Mouse (Mus musculus) lung, postnatal 0 days (tissue): ENCODE measurements around the gene Sdk1. TPM values are rescaled to one million over a fixed set of nuclear protein-coding genes. Genes with fewer than 3 reads are reported as not detected.

Experiments
- ATAC-seq: fragments of 200-750 bp; cut with Nextera tagmentation; 2 replicates; pipeline ENCODE4 v1.8.0; 2017; ENCODE audit warnings: moderate library complexity
- DNase-seq: peaks from one replicate; pipeline ENCODE4 v3.0.0-alpha.2; 2016; ENCODE audit warnings: low spot score
- H3K27ac ChIP-seq: fragments of 300-500 bp; sonication (generic); 2 replicates; pipeline ENCODE4 v1.5.1; 2014; ENCODE audit warnings: antibody characterized with exemption, mild to moderate bottlenecking, low read length, mixed read lengths
- H3K27me3 ChIP-seq: fragments of 300-500 bp; sonication (generic); replicated peaks from 2 replicates; pipeline ENCODE4 v1.6.1; 2014; ENCODE audit warnings: low read length, mixed read lengths; ENCODE audit not compliant: insufficient read depth
- H3K36me3 ChIP-seq: fragments of 300-500 bp; sonication (generic); 2 replicates; pipeline ENCODE4 v1.6.1; 2014; ENCODE audit warnings: low read length, mixed read lengths; ENCODE audit not compliant: insufficient read depth
- H3K4me1 ChIP-seq: fragments of 300-500 bp; sonication (generic); 2 replicates; pipeline ENCODE4 v1.6.1; 2014; ENCODE audit warnings: antibody characterized with exemption, low read depth, low read length, mixed read lengths; ENCODE audit not compliant: insufficient read depth
- H3K4me2 ChIP-seq: fragments of 300-500 bp; sonication (generic); replicated peaks from 2 replicates; pipeline ENCODE4 v1.6.1; 2014; ENCODE audit warnings: low read depth, mild to moderate bottlenecking, low read length, moderate library complexity, mixed read lengths
- H3K4me3 ChIP-seq: fragments of 300-500 bp; sonication (generic); 2 replicates; pipeline ENCODE4 v1.5.1; 2014; ENCODE audit warnings: low read depth, low read length
- H3K9ac ChIP-seq: fragments of 300-500 bp; sonication (generic); replicated peaks from 2 replicates; pipeline ENCODE4 v1.6.1; 2014; ENCODE audit warnings: low read depth, mild to moderate bottlenecking
- H3K9me3 ChIP-seq: fragments of 300-500 bp; sonication (generic); 2 replicates; pipeline ENCODE4 v1.6.1; 2016; ENCODE audit warnings: low read length, mixed read lengths
- CTCF ChIP-seq: IDR thresholded peaks from 2 replicates; pipeline ENCODE4 v1.5.1; 2016; ENCODE audit warnings: antibody characterized with exemption, mild to moderate bottlenecking
- EP300 ChIP-seq: IDR thresholded peaks from 2 replicates; pipeline ENCODE4 v1.6.1; 2016; ENCODE audit warnings: antibody characterized with exemption, mild to moderate bottlenecking, control low read depth
- WGBS: fragments of 180-500 bp; shearing (Covaris S2); extraction: QIAGEN DNeasy Blood & Tissue Kit; methylation state at CpG from one replicate; pipeline ENCODE4 v1.1.7; 2014; 5-methylcytosine and 5-hydroxymethylcytosine counted together
- polyA plus RNA-seq: library from polyadenylated mRNA; unstranded; fragments of >200 nt; fragmentation: Nextera tagmentation; extraction: Ambion mirVana; gene quantifications from 2 replicates; pipeline ENCODE4 v1.2.1, GENCODE M21; 2015

Gene Sdk1
- polyA plus RNA-seq, 1 experiment from 2014 or later: 0.19 TPM

- Histone ChIP-seq H3K4me1 (no peaks in the 10 kb centered on the region), H3K4me3 (no peak overlapping the region), H3K9me3 (no peaks in the 10 kb centered on the region), H3K27me3 (no peaks in the 10 kb centered on the region), H3K9ac (no peak overlapping the region), H3K27ac (no peak overlapping the region), H3K4me2 (no peak overlapping the region), H3K36me3 (no peaks in the 10 kb centered on the region)
- TF ChIP-seq EP300: no peak
- DNase-seq (no peak), ATAC-seq (no peak)
- WGBS: 76% methylated on average over 6 of the region's 6 CpGs
Measured at GRCm38 (mm10) chr5:141980746-141981145, 739.5 kb downstream of the Sdk1 start.

GRCm38 (mm10) chr5:141984322-141984721 is 743.0 kb downstream of the Sdk1 start:
- Histone ChIP-seq H3K27ac (no peak overlapping the region), H3K4me2 (no peak overlapping the region), H3K36me3 (no peaks in the 10 kb centered on the region), H3K27me3 (no peaks in the 10 kb centered on the region), H3K4me3 (no peak overlapping the region), H3K9ac (no peak overlapping the region), H3K9me3 (no peaks in the 10 kb centered on the region), H3K4me1 (no peaks in the 10 kb centered on the region)
- ATAC-seq: no peak
- TF ChIP-seq EP300: no peak
- TF ChIP-seq CTCF: no peak
- no peak for DNase-seq
- 82% methylated on average over 4 of the region's 4 CpGs for WGBS

- Histone ChIP-seq H3K9ac (no peak overlapping the region), H3K27me3 (no peaks in the 10 kb centered on the region), H3K9me3 (no peaks in the 10 kb centered on the region), H3K27ac (no peak overlapping the region), H3K4me3 (no peak overlapping the region), H3K36me3 (no peaks in the 10 kb centered on the region), H3K4me1 (no peaks in the 10 kb centered on the region), H3K4me2 (no peak overlapping the region)
- WGBS: 6% methylated on average over 8 of the region's 8 CpGs
- DNase-seq (peak; percentile 76), ATAC-seq (no peak)
- no peak for TF ChIP-seq EP300
- TF ChIP-seq CTCF: peak; percentile 92
Measured at GRCm38 (mm10) chr5:141985003-141985402, 743.7 kb downstream of the Sdk1 start.

- WGBS: 74% methylated on average over 4 of the region's 4 CpGs
- no peak for DNase-seq
- ATAC-seq: no peak
Measured at GRCm38 (mm10) chr5:141985551-141985950, 744.3 kb downstream of the Sdk1 start.

GRCm38 (mm10) chr5:141987287-141987799 is 746.1 kb downstream of the Sdk1 start:
- DNase-seq: no peak
- WGBS: 18% methylated on average over 1 of the region's 1 CpGs
- H3K4me2 ChIP-seq: no peak overlapping the region
- no peaks in the 10 kb centered on the region for H3K4me1 ChIP-seq
- H3K36me3 ChIP-seq: no peaks in the 10 kb centered on the region
- no peak overlapping the region for H3K27ac ChIP-seq
- no peak for ATAC-seq
- TF ChIP-seq CTCF: no peak
- no peak for TF ChIP-seq EP300
- no peak overlapping the region for H3K9ac ChIP-seq
- H3K4me3 ChIP-seq: no peak overlapping the region
- no peaks in the 10 kb centered on the region for H3K27me3 ChIP-seq
- H3K9me3 ChIP-seq: no peaks in the 10 kb centered on the region

More at GRCm38 (mm10) chr5:141985551-141985950, 744.3 kb downstream of the Sdk1 start:
- no peak for TF ChIP-seq EP300
- TF ChIP-seq CTCF: no peak
- no peak overlapping the region for H3K4me2 ChIP-seq
- H3K4me3 ChIP-seq: no peak overlapping the region
- no peaks in the 10 kb centered on the region for H3K9me3 ChIP-seq
- H3K36me3 ChIP-seq: no peaks in the 10 kb centered on the region
- no peaks in the 10 kb centered on the region for H3K4me1 ChIP-seq
- no peak overlapping the region for H3K9ac ChIP-seq
- H3K27me3 ChIP-seq: no peaks in the 10 kb centered on the region
- H3K27ac ChIP-seq: no peak overlapping the region

- no peaks in the 10 kb centered on the region for H3K9me3 ChIP-seq
- 61% methylated on average over 5 of the region's 5 CpGs for WGBS
- H3K4me2 ChIP-seq: no peak overlapping the region
- no peak overlapping the region for H3K4me3 ChIP-seq
- no peaks in the 10 kb centered on the region for H3K36me3 ChIP-seq
- no peak for DNase-seq
- ATAC-seq: no peak
- H3K9ac ChIP-seq: no peak overlapping the region
- no peak for TF ChIP-seq EP300
- no peak for TF ChIP-seq CTCF
- H3K27ac ChIP-seq: no peak overlapping the region
- no peaks in the 10 kb centered on the region for H3K27me3 ChIP-seq
- no peaks in the 10 kb centered on the region for H3K4me1 ChIP-seq
Measured at GRCm38 (mm10) chr5:141988685-141989084, 747.4 kb downstream of the Sdk1 start.

- H3K27me3 ChIP-seq: no peaks in the 10 kb centered on the region
- TF ChIP-seq EP300: no peak
- no peak for TF ChIP-seq CTCF
- DNase-seq (no peak), ATAC-seq (no peak)
- no peak overlapping the region for H3K4me3 ChIP-seq
- no peaks in the 10 kb centered on the region for H3K4me1 ChIP-seq
- 84% methylated on average over 3 of the region's 3 CpGs for WGBS
- no peak overlapping the region for H3K27ac ChIP-seq
- no peaks in the 10 kb centered on the region for H3K9me3 ChIP-seq
- H3K4me2 ChIP-seq: no peak overlapping the region
- no peaks in the 10 kb centered on the region for H3K36me3 ChIP-seq
- no peak overlapping the region for H3K9ac ChIP-seq
Measured at GRCm38 (mm10) chr5:141994192-141994591, 752.9 kb downstream of the Sdk1 start.
